Mouse (Mus musculus) kidney, postnatal 0 days (tissue): ENCODE measurements around the gene Mapkbp1. TPM values are rescaled to one million over a fixed set of nuclear protein-coding genes. Genes with fewer than 3 reads are reported as not detected.

ENCODE experiments used
- ATAC-seq: fragments of 200-750 bp; cut with Nextera tagmentation; replicated peaks from 2 replicates; pipeline ENCODE4 v1.8.0; 2017; ENCODE audit warnings: low read depth, moderate number of reproducible peaks, moderate TSS enrichment, moderate library complexity; ENCODE audit not compliant: low FRiP score
- DNase-seq: peaks from one replicate; pipeline ENCODE4 v3.0.0-alpha.2; 2016; ENCODE audit warnings: low spot score
- H3K27ac ChIP-seq: fragments of 300-500 bp; sonication (generic); 2 replicates; pipeline ENCODE4 v1.5.1; 2014; ENCODE audit warnings: mild to moderate bottlenecking
- H3K27me3 ChIP-seq: fragments of 300-500 bp; sonication (generic); 2 replicates; pipeline ENCODE4 v1.6.1; 2014; ENCODE audit warnings: low read length, mixed read lengths; ENCODE audit not compliant: insufficient read depth
- H3K36me3 ChIP-seq: fragments of 300-500 bp; sonication (generic); 2 replicates; pipeline ENCODE4 v1.6.1; 2014; ENCODE audit warnings: low read length, mixed read lengths; ENCODE audit not compliant: insufficient read depth
- H3K4me1 ChIP-seq: fragments of 300-500 bp; sonication (generic); replicated peaks from 2 replicates; pipeline ENCODE4 v1.6.1; 2014; ENCODE audit warnings: antibody characterized with exemption, low read length, mixed read lengths; ENCODE audit not compliant: insufficient read depth
- H3K4me2 ChIP-seq: fragments of 300-500 bp; sonication (generic); 2 replicates; pipeline ENCODE4 v1.6.1; 2014; ENCODE audit warnings: mild to moderate bottlenecking, low read length, moderate library complexity, mixed read lengths
- H3K4me3 ChIP-seq: fragments of 300-500 bp; sonication (generic); replicated peaks from 2 replicates; pipeline ENCODE4 v1.5.1; 2014; ENCODE audit warnings: low read depth, low read length
- H3K9ac ChIP-seq: fragments of 300-500 bp; sonication (generic); 2 replicates; pipeline ENCODE4 v1.6.1; 2014; ENCODE audit warnings: low read depth, low read length
- H3K9me3 ChIP-seq: fragments of 300-500 bp; sonication (generic); replicated peaks from 2 replicates; pipeline ENCODE4 v1.6.1; 2016; ENCODE audit warnings: low read length, inconsistent platforms, mixed read lengths
- CTCF ChIP-seq: IDR thresholded peaks from 2 replicates; pipeline ENCODE4 v1.5.1; 2016; ENCODE audit warnings: antibody characterized with exemption, low read depth, mild to moderate bottlenecking, moderate library complexity
- WGBS: fragments of 180-500 bp; shearing (Covaris S2); extraction: QIAGEN DNeasy Blood & Tissue Kit; methylation state at CpG from one replicate; pipeline ENCODE4 v1.1.7; 2014; 5-methylcytosine and 5-hydroxymethylcytosine counted together
- polyA plus RNA-seq: library from polyadenylated mRNA; unstranded; fragments of >200 nt; fragmentation: Nextera tagmentation; extraction: Ambion mirVana; gene quantifications from 2 replicates; pipeline ENCODE4 v1.2.1, GENCODE M21; 2015

Gene Mapkbp1
- polyA plus RNA-seq, 1 experiment from 2014 or later: 1.9 TPM

- no peaks in the 10 kb centered on the region for H3K9me3 ChIP-seq
- no peak overlapping the region for H3K9ac ChIP-seq
- H3K4me3 ChIP-seq: no peak overlapping the region
- no peaks in the 10 kb centered on the region for H3K36me3 ChIP-seq
- no peak for TF ChIP-seq CTCF
- ATAC-seq (no peak), DNase-seq (no peak)
- 70% methylated on average over 8 of the region's 8 CpGs for WGBS
- H3K4me2 ChIP-seq: no peak overlapping the region
- no peak overlapping the region for H3K27ac ChIP-seq
- no peaks in the 10 kb centered on the region for H3K4me1 ChIP-seq
- H3K27me3 ChIP-seq: no peaks in the 10 kb centered on the region
Observed at GRCm38 (mm10) chr2:119985871-119986270, 13.4 kb downstream of the Mapkbp1 start.

- no peak overlapping the region for H3K9ac ChIP-seq
- no peaks in the 10 kb centered on the region for H3K36me3 ChIP-seq
- no peak overlapping the region for H3K27ac ChIP-seq
- H3K4me1 ChIP-seq: no peaks in the 10 kb centered on the region
- no peak for TF ChIP-seq CTCF
- no peak overlapping the region for H3K4me2 ChIP-seq
- ATAC-seq (no peak), DNase-seq (no peak)
- 72% methylated on average over 6 of the region's 6 CpGs for WGBS
- H3K9me3 ChIP-seq: no peaks in the 10 kb centered on the region
- no peaks in the 10 kb centered on the region for H3K27me3 ChIP-seq
- H3K4me3 ChIP-seq: no peak overlapping the region
Observed at GRCm38 (mm10) chr2:119986369-119986768, 13.9 kb downstream of the Mapkbp1 start.

- H3K4me3 ChIP-seq: no peak overlapping the region
- ATAC-seq: no peak
- H3K4me2 ChIP-seq: no peak overlapping the region
- no peak overlapping the region for H3K27ac ChIP-seq
- TF ChIP-seq CTCF: no peak
- H3K9ac ChIP-seq: no peak overlapping the region
- WGBS: 100% methylated on average over 2 of the region's 2 CpGs
- DNase-seq: no peak
- no peaks in the 10 kb centered on the region for H3K4me1 ChIP-seq
- no peaks in the 10 kb centered on the region for H3K27me3 ChIP-seq
- no peaks in the 10 kb centered on the region for H3K9me3 ChIP-seq
- H3K36me3 ChIP-seq: no peaks in the 10 kb centered on the region
Observed at GRCm38 (mm10) chr2:119987441-119987840, 14.9 kb downstream of the Mapkbp1 start.

GRCm38 (mm10) chr2:119988952-119989351 is 16.5 kb downstream of the Mapkbp1 start:
- TF ChIP-seq CTCF: no peak
- no peaks in the 10 kb centered on the region for H3K9me3 ChIP-seq
- no peak for ATAC-seq
- WGBS: 92% methylated on average over 4 of the region's 4 CpGs
- H3K4me1 ChIP-seq: no peaks in the 10 kb centered on the region
- H3K4me2 ChIP-seq: no peak overlapping the region
- H3K4me3 ChIP-seq: no peak overlapping the region
- H3K36me3 ChIP-seq: 0 out of 2 replicates have a peak, but pooled peaks cover 3% of the 10 kb centered on the region
- no peak overlapping the region for H3K9ac ChIP-seq
- DNase-seq: no peak
- H3K27me3 ChIP-seq: no peaks in the 10 kb centered on the region
- H3K27ac ChIP-seq: no peak overlapping the region

- no peak for TF ChIP-seq CTCF
- WGBS: 73% methylated on average over 6 of the region's 6 CpGs
- DNase-seq: no peak
Observed at GRCm38 (mm10) chr2:119990881-119991280, 18.4 kb downstream of the Mapkbp1 start.

GRCm38 (mm10) chr2:119992349-119992748 is 19.9 kb downstream of the Mapkbp1 start:
- H3K9me3 ChIP-seq: no peaks in the 10 kb centered on the region
- 54% methylated on average over 2 of the region's 2 CpGs for WGBS
- 0 out of 2 replicates have a peak, but pooled peaks cover 6% of the 10 kb centered on the region for H3K4me1 ChIP-seq
- no peak overlapping the region for H3K9ac ChIP-seq
- DNase-seq (no peak), ATAC-seq (0 out of 2 replicates have a peak, but pooled peaks have one; percentile 25)
- no peak overlapping the region for H3K27ac ChIP-seq
- H3K36me3 ChIP-seq: 0 out of 2 replicates have a peak, but pooled peaks cover 3% of the 10 kb centered on the region
- no peak for TF ChIP-seq CTCF
- H3K4me3 ChIP-seq: no peak overlapping the region
- no peak overlapping the region for H3K4me2 ChIP-seq
- no peaks in the 10 kb centered on the region for H3K27me3 ChIP-seq

More at GRCm38 (mm10) chr2:119990881-119991280, 18.4 kb downstream of the Mapkbp1 start:
- Histone ChIP-seq H3K36me3 (0 out of 2 replicates have a peak, but pooled peaks cover 3% of the 10 kb centered on the region), H3K4me1 (no peaks in the 10 kb centered on the region), H3K9me3 (no peaks in the 10 kb centered on the region), H3K4me2 (no peak overlapping the region), H3K9ac (no peak overlapping the region), H3K4me3 (no peak overlapping the region), H3K27me3 (no peaks in the 10 kb centered on the region), H3K27ac (no peak overlapping the region)
- no peak for ATAC-seq

- no peak for TF ChIP-seq CTCF
- Histone ChIP-seq H3K27ac (no peak overlapping the region), H3K36me3 (0 out of 2 replicates have a peak, but pooled peaks cover 3% of the 10 kb centered on the region), H3K4me2 (no peak overlapping the region), H3K4me3 (no peak overlapping the region), H3K9me3 (no peaks in the 10 kb centered on the region), H3K27me3 (no peaks in the 10 kb centered on the region), H3K4me1 (0 out of 2 replicates have a peak, but pooled peaks cover 6% of the 10 kb centered on the region), H3K9ac (no peak overlapping the region)
- ATAC-seq (no peak), DNase-seq (no peak)
- 54% methylated on average over 2 of the region's 2 CpGs for WGBS
Observed at GRCm38 (mm10) chr2:119993515-119993914, 21.0 kb downstream of the Mapkbp1 start.
